Mouse (Mus musculus) embryonic fibroblast, embryonic 13.5 days (primary cell): ENCODE measurements at regions not wholly inside any gene's neighbourhood (a gene's known extent, or its start where the extent isn't known, plus 50 kb on each side); places are given as distances from the start of the nearest gene placed in this dataset.

ENCODE experiments used
- H3K27ac ChIP-seq: 2 replicates; pipeline ENCODE4 v1.5.1; 2012; ENCODE audit warnings: low read length, control low read depth, inconsistent platforms; ENCODE audit not compliant: insufficient read depth
- H3K4me1 ChIP-seq: 2 replicates; pipeline ENCODE4 v1.6.1; 2011; ENCODE audit warnings: low read length; ENCODE audit not compliant: control insufficient read depth, insufficient read depth
- H3K4me3 ChIP-seq: 2 replicates; pipeline ENCODE4 v1.5.1; 2011; ENCODE audit warnings: mild to moderate bottlenecking, control low read depth, low read length; ENCODE audit not compliant: insufficient read depth
- CTCF ChIP-seq: IDR thresholded peaks from 2 replicates; pipeline ENCODE4 v1.5.1; 2011; ENCODE audit warnings: mild to moderate bottlenecking, control low read depth, low read length, moderate library complexity, borderline replicate concordance; ENCODE audit not compliant: insufficient read depth
- POLR2A ChIP-seq: IDR thresholded peaks from 2 replicates; pipeline ENCODE4 v1.6.1; 2011; ENCODE audit warnings: low read depth, mild to moderate bottlenecking, control low read depth, low read length, moderate library complexity

DNA sequence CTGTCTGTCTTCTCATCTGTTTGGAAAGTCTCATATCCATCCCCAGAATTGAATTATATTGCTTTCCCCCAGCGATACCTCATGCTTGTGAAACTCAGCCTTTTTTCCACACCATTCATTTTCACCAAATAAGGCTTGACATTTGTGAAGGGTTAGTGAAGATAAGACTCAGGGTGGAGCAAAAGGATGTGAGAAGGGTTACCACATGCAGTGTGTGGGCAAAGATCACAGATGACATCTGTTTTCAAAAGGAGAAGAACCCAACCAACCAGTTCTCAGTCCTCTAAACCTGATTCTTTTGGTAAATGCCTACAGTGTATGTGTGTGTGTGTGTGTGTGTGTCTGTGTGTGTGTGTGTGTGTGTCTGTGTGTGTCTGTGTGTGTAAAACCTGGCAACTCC is 909.3 kb upstream of the Lrrc6 start:
- Histone ChIP-seq H3K4me3 (no peak overlapping the region), H3K4me1 (peaks cover 13% of the 10 kb centered on the region; the same call in 1 of the 2 replicates), H3K27ac (no peak overlapping the region)
- TF ChIP-seq POLR2A = no peak
- TF ChIP-seq CTCF = no peak

GRCm38 (mm10) chr15:67408871-67409559 is 908.3 kb upstream of the Lrrc6 start:
- H3K4me3 ChIP-seq = no peak overlapping the region
- no peak for TF ChIP-seq CTCF
- no peak overlapping the region for H3K27ac ChIP-seq

DNA sequence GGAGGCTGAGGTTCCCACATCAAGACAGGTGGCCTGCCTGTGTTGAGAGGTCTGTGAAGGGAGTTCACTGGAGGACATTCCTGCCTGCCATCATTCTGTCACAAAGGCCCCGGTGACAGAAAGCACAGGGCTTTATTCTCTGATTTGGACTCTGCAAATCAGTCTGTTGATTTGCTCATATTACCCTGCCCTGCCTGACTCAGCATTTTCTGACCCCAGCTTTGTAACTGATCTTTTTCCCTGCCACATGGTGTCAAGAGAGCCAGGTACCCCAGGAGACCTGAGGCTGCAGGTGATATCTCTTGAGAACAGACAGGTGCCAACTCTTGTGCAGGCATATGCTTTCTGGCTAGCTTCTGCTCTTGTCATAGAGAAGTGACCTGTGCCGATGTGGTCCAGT is 906.5 kb upstream of the Lrrc6 start:
- TF ChIP-seq POLR2A (no peak), CTCF (no peak)
- no peak overlapping the region for H3K27ac ChIP-seq
- H3K4me3 ChIP-seq = no peak overlapping the region
- H3K4me1 ChIP-seq = peaks cover 7% of the 10 kb centered on the region; the same call in 1 of the 2 replicates

More at GRCm38 (mm10) chr15:67408871-67409559, 908.3 kb upstream of the Lrrc6 start:
- peaks cover 11% of the 10 kb centered on the region; the same call in 1 of the 2 replicates for H3K4me1 ChIP-seq

DNA sequence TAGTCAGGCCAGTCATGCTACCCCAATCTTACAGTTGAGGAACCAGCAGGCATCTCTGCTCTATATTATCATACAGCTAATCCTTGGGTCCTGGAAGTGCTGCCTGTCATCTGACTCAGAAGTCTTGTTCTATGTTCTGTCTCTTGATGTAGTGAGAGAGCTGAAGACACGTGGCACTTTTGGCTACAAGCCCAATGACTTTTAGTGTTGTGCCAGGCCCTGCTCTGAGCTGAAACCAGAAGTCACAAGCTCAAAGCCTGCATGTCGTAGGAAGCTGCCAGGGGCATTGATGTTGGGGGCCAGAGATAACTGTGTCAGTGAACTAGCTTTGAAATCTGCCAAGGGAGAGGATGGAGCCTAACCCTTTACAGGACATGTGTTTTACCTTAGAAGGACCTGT is 904.8 kb upstream of the Lrrc6 start:
- TF ChIP-seq CTCF = no peak
- TF ChIP-seq POLR2A = no peak
- no peak overlapping the region for H3K4me3 ChIP-seq
- H3K4me1 ChIP-seq = peaks cover 7% of the 10 kb centered on the region; the same call in 1 of the 2 replicates
- H3K27ac ChIP-seq = no peak overlapping the region

DNA sequence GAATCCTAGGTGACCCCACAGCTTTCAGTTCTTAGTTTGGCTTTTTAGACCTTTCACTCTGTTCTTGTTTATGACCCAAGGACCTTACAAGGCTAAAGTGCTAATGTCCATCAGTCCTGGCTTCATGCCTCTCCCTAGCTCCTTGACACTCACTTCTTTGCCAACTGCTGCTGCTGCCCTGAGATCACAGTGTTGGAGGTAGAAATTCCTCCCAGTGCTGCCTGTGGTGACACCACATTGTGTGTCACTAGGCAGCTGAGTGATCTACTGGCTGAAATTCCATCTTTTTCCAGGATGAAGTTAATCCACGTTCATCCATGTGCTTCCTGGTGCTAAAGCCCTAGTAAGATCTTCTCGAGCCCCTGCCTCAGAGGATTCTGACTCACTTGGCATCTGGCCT is 904.3 kb upstream of the Lrrc6 start:
- H3K4me1 ChIP-seq = peaks cover 7% of the 10 kb centered on the region; the same call in 1 of the 2 replicates
- TF ChIP-seq CTCF (no peak), POLR2A (no peak)
- no peak overlapping the region for H3K27ac ChIP-seq
- no peak overlapping the region for H3K4me3 ChIP-seq

- Histone ChIP-seq H3K27ac (no peak overlapping the region), H3K4me1 (peaks cover 7% of the 10 kb centered on the region; the same call in 1 of the 2 replicates), H3K4me3 (no peak overlapping the region)
- TF ChIP-seq CTCF (no peak), POLR2A (no peak)
These were observed 901.6 kb upstream of the Lrrc6 start for GRCm38 (mm10) chr15:67402310-67402709.

GRCm38 (mm10) chr15:67397269-67397668 is 896.6 kb upstream of the Lrrc6 start:
- H3K27ac ChIP-seq = no peak overlapping the region
- no peak for TF ChIP-seq POLR2A
- TF ChIP-seq CTCF = no peak
- H3K4me1 ChIP-seq = no peaks in the 10 kb centered on the region

GRCm38 (mm10) chr15:67395114-67395513 is 894.4 kb upstream of the Lrrc6 start:
- Histone ChIP-seq H3K4me1 (no peaks in the 10 kb centered on the region), H3K27ac (no peak overlapping the region), H3K4me3 (no peak overlapping the region)
- no peak for TF ChIP-seq CTCF
- TF ChIP-seq POLR2A = no peak

More at GRCm38 (mm10) chr15:67397269-67397668, 896.6 kb upstream of the Lrrc6 start:
- H3K4me3 ChIP-seq = no peak overlapping the region

GRCm38 (mm10) chr15:67391918-67392317 is 891.2 kb upstream of the Lrrc6 start:
- no peak overlapping the region for H3K27ac ChIP-seq
- no peaks in the 10 kb centered on the region for H3K4me1 ChIP-seq
- H3K4me3 ChIP-seq = no peak overlapping the region
- no peak for TF ChIP-seq CTCF
- no peak for TF ChIP-seq POLR2A

- TF ChIP-seq POLR2A = no peak
- no peak for TF ChIP-seq CTCF
- Histone ChIP-seq H3K4me3 (no peak overlapping the region), H3K27ac (no peak overlapping the region), H3K4me1 (no peaks in the 10 kb centered on the region)
These were observed 887.8 kb upstream of the Lrrc6 start for GRCm38 (mm10) chr15:67388514-67388913.
